Mouse (Mus musculus) megakaryocyte-erythroid progenitor cell, adult 5-6 weeks (primary cell): Measurements from ENCODE around the gene Fastkd2. TPM values are rescaled to one million over a fixed set of nuclear protein-coding genes. Genes with fewer than 3 reads are reported as not detected.

Experiments
- total RNA-seq, 2 experiments: library from RNA; stranded (forward) in 1 of 2; stranded (reverse) in 1 of 2; fragments of 200-1000, 215-1000 nt in 1 of 2; fragments of >200 nt in 1 of 2; fragmentation: Nextera tagmentation in 1 of 2; gene quantifications; 2 replicates each; pipeline ENCODE4 v1.2.3; 2014 to 2017

Gene Fastkd2
- total RNA-seq, 2 experiments from 2014 or later, result 34.9 to 70.4 TPM

Other genes with a start within 250 kb of the Fastkd2 start
- not detected in 2 replicates for gene Gm39653, start 114.6 kb upstream of the Fastkd2 start, total RNA-seq (2014; fragmentation: Nextera tagmentation)
- gene Gm39653, start 114.6 kb upstream of the Fastkd2 start, total RNA-seq (2017), result not detected in 2 replicates
- not detected in 2 replicates for gene Dytn, start 43.7 kb upstream of the Fastkd2 start, total RNA-seq (2014; fragmentation: Nextera tagmentation)
- not detected in 2 replicates for gene Dytn, start 43.7 kb upstream of the Fastkd2 start, total RNA-seq (2017)
- not detected in 2 replicates for gene Mdh1b, start 296 bp upstream of the Fastkd2 start, total RNA-seq (2014; fragmentation: Nextera tagmentation)
- gene Mdh1b, start 296 bp upstream of the Fastkd2 start, total RNA-seq (2017), result not detected in 2 replicates
- not detected in 2 replicates for gene 4933402D24Rik, start 38.7 kb downstream of the Fastkd2 start, total RNA-seq (2014; fragmentation: Nextera tagmentation)
- gene 4933402D24Rik, start 38.7 kb downstream of the Fastkd2 start, total RNA-seq (2017), result not detected in 2 replicates